Mouse (Mus musculus) neural tube, embryonic 14.5 days (tissue): ENCODE measurements around the gene Abca13. TPM values are rescaled to one million over a fixed set of nuclear protein-coding genes. Genes with fewer than 3 reads are reported as not detected.

Source experiments
- ATAC-seq: fragments of 200-750 bp; cut with Nextera tagmentation; 2 replicates; pipeline ENCODE4 v1.8.0; 2017; ENCODE audit warnings: low read depth, mild to moderate bottlenecking, moderate TSS enrichment, moderate library complexity
- H3K27ac ChIP-seq: fragments of 300-500 bp; sonication (generic); 2 replicates; pipeline ENCODE4 v1.5.1; 2014; ENCODE audit warnings: low read depth, mild to moderate bottlenecking, control low read depth, low read length, moderate library complexity, mixed read lengths
- H3K27me3 ChIP-seq: fragments of 300-500 bp; sonication (generic); 2 replicates; pipeline ENCODE4 v1.6.1; 2014; ENCODE audit warnings: low read length; ENCODE audit not compliant: control insufficient read depth, insufficient read depth
- H3K36me3 ChIP-seq: fragments of 300-500 bp; sonication (generic); 2 replicates; pipeline ENCODE4 v1.6.1; 2014; ENCODE audit warnings: low read length, mixed read lengths; ENCODE audit not compliant: control insufficient read depth, insufficient read depth
- H3K4me1 ChIP-seq: fragments of 300-500 bp; sonication (generic); 2 replicates; pipeline ENCODE4 v1.6.1; 2014; ENCODE audit warnings: low read length; ENCODE audit not compliant: control insufficient read depth, insufficient read depth
- H3K4me2 ChIP-seq: fragments of 300-500 bp; sonication (generic); 2 replicates; pipeline ENCODE4 v1.6.1; 2014; ENCODE audit warnings: mild to moderate bottlenecking, low read depth, low read length, control low read depth
- H3K4me3 ChIP-seq: fragments of 300-500 bp; sonication (generic); 2 replicates; pipeline ENCODE4 v1.5.1; 2014; ENCODE audit warnings: low read depth, low read length, control low read depth, mixed read lengths
- H3K9ac ChIP-seq: fragments of 300-500 bp; sonication (generic); replicated peaks from 2 replicates; pipeline ENCODE4 v1.6.1; 2014; ENCODE audit warnings: low read depth, mild to moderate bottlenecking, control low read depth, low read length, mixed read lengths
- H3K9me3 ChIP-seq: fragments of 300-500 bp; sonication (generic); 2 replicates; pipeline ENCODE4 v1.6.1; 2016; ENCODE audit warnings: low read length; ENCODE audit not compliant: control insufficient read depth
- WGBS: fragments of 180-500 bp; shearing (Covaris S2); extraction: QIAGEN DNeasy Blood & Tissue Kit; methylation state at CpG from one replicate; pipeline ENCODE4 v1.1.7; 2014; 5-methylcytosine and 5-hydroxymethylcytosine counted together
- polyA plus RNA-seq: library from polyadenylated mRNA; unstranded; fragments of >200 nt; fragmentation: Nextera tagmentation; extraction: Ambion mirVana; gene quantifications from 2 replicates; pipeline ENCODE4 v1.2.1, GENCODE M21; 2014

Gene Abca13
- polyA plus RNA-seq, 1 experiment from 2014 or later, result 0.01 TPM

GRCm38 (mm10) chr11:9622888-9623287, 431.1 kb downstream of the Abca13 start:
- Histone ChIP-seq H3K4me1 (no peaks in the 10 kb centered on the region), H3K36me3 (no peaks in the 10 kb centered on the region), H3K9ac (no peak overlapping the region), H3K27me3 (no peaks in the 10 kb centered on the region), H3K4me3 (no peak overlapping the region), H3K27ac (no peak overlapping the region), H3K9me3 (no peaks in the 10 kb centered on the region), H3K4me2 (no peak overlapping the region)
- ATAC-seq, result no peak
- 90% methylated on average over 2 of the region's 2 CpGs for WGBS

- H3K4me2 ChIP-seq, result no peak overlapping the region
- no peaks in the 10 kb centered on the region for H3K36me3 ChIP-seq
- WGBS, result 82% methylated on average over 1 of the region's 1 CpGs
Observed at GRCm38 (mm10) chr11:9624753-9625152, 433.0 kb downstream of the Abca13 start.

DNA sequence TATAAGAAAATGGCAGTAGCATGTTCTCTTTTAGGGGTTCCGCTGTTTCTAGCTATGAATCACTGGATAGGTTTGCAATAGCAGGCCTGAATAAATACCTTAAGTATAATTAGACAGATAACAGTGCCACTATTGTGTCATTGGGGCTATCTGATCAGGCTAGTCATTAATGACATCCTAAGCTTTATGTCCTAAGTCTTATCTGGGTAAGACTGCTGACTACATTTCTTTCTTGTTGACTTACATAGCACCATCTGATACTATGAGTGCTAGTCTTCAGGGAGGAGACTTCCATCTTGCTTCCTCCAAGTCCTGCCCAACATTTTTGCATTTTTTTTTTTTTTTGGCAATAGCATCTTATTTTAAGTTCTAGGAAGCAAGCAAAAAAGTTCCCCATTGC, 434.1 kb downstream of the Abca13 start:
- no peaks in the 10 kb centered on the region for H3K36me3 ChIP-seq
- no peaks in the 10 kb centered on the region for H3K27me3 ChIP-seq
- no peak for ATAC-seq
- H3K4me3 ChIP-seq, result no peak overlapping the region
- H3K27ac ChIP-seq, result no peak overlapping the region
- no peaks in the 10 kb centered on the region for H3K4me1 ChIP-seq
- H3K9me3 ChIP-seq, result no peaks in the 10 kb centered on the region
- no peak overlapping the region for H3K9ac ChIP-seq
- WGBS, result 97% methylated on average over 1 of the region's 1 CpGs
- no peak overlapping the region for H3K4me2 ChIP-seq

More at GRCm38 (mm10) chr11:9624753-9625152, 433.0 kb downstream of the Abca13 start:
- H3K4me1 ChIP-seq, result no peaks in the 10 kb centered on the region
- no peak for ATAC-seq
- H3K27me3 ChIP-seq, result no peaks in the 10 kb centered on the region
- no peaks in the 10 kb centered on the region for H3K9me3 ChIP-seq
- no peak overlapping the region for H3K4me3 ChIP-seq
- H3K9ac ChIP-seq, result no peak overlapping the region
- H3K27ac ChIP-seq, result no peak overlapping the region

DNA sequence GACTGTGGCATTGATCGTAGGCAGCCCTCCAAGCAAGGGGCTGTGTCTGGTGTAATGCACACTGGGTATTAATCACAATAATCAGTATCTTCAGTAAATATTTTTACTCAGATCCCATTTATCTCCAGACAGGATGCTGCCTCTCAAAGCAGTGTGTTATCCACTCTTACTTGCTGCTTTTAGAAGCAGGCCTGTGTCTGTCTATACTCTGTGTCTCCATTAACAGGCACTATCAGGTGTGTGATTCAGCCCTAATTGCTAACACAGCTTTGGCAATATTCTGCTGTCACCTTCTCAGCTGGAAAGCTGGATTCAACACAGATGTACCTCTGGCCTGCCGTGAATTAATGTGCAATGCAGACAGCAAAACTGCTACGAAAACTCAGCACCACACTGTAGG, 455.5 kb downstream of the Abca13 start:
- ATAC-seq, result no peak
- no peaks in the 10 kb centered on the region for H3K4me1 ChIP-seq
- H3K4me2 ChIP-seq, result no peak overlapping the region
- no peak overlapping the region for H3K4me3 ChIP-seq
- no peaks in the 10 kb centered on the region for H3K9me3 ChIP-seq
- H3K36me3 ChIP-seq, result no peaks in the 10 kb centered on the region
- no peaks in the 10 kb centered on the region for H3K27me3 ChIP-seq
- H3K27ac ChIP-seq, result no peak overlapping the region
- WGBS, result 87% methylated on average over 3 of the region's 3 CpGs
- no peak overlapping the region for H3K9ac ChIP-seq

DNA sequence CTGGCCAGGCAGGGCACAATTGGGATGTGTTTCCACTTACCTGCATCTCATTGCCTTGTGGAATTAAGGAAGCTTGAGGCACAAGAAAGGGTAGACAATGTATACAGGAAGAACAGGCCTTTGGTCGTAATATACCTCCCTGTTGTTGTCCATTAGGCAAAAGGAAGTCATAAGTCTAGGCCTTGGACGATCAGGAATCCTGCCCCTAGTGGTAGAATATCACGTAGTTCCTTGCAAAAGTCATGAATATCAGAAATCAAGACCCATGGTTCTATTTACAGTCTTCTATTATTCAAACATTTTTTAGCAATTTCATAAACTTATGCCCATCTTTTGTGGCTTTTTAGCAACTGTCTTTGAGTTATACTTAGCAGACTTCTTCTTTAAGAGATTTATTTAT, 456.2 kb downstream of the Abca13 start:
- no peaks in the 10 kb centered on the region for H3K4me1 ChIP-seq
- no peak overlapping the region for H3K4me2 ChIP-seq
- no peak for ATAC-seq
- H3K36me3 ChIP-seq, result no peaks in the 10 kb centered on the region
- no peak overlapping the region for H3K4me3 ChIP-seq
- 69% methylated on average over 3 of the region's 3 CpGs for WGBS
- no peaks in the 10 kb centered on the region for H3K9me3 ChIP-seq
- no peak overlapping the region for H3K27ac ChIP-seq
- H3K9ac ChIP-seq, result no peak overlapping the region
- no peaks in the 10 kb centered on the region for H3K27me3 ChIP-seq

GRCm38 (mm10) chr11:9666648-9667255, 475.0 kb downstream of the Abca13 start:
- H3K4me1 ChIP-seq, result no peaks in the 10 kb centered on the region
- no peak overlapping the region for H3K9ac ChIP-seq
- 86% methylated on average over 3 of the region's 3 CpGs for WGBS
- no peak overlapping the region for H3K4me3 ChIP-seq
- H3K27ac ChIP-seq, result no peak overlapping the region
- H3K9me3 ChIP-seq, result no peaks in the 10 kb centered on the region
- no peaks in the 10 kb centered on the region for H3K27me3 ChIP-seq
- no peaks in the 10 kb centered on the region for H3K36me3 ChIP-seq
- no peak overlapping the region for H3K4me2 ChIP-seq
- no peak for ATAC-seq

- 71% methylated on average over 1 of the region's 1 CpGs for WGBS
- no peak overlapping the region for H3K27ac ChIP-seq
- no peak for ATAC-seq
- H3K9ac ChIP-seq, result no peak overlapping the region
- no peaks in the 10 kb centered on the region for H3K4me1 ChIP-seq
- H3K9me3 ChIP-seq, result no peaks in the 10 kb centered on the region
- H3K4me2 ChIP-seq, result no peak overlapping the region
- no peak overlapping the region for H3K4me3 ChIP-seq
- no peaks in the 10 kb centered on the region for H3K27me3 ChIP-seq
- no peaks in the 10 kb centered on the region for H3K36me3 ChIP-seq
Observed at GRCm38 (mm10) chr11:9669430-9669829, 477.7 kb downstream of the Abca13 start.

- H3K9ac ChIP-seq, result no peak overlapping the region
- no peak overlapping the region for H3K4me2 ChIP-seq
- no peak overlapping the region for H3K4me3 ChIP-seq
- no peak for ATAC-seq
- 96% methylated on average over 2 of the region's 2 CpGs for WGBS
- no peaks in the 10 kb centered on the region for H3K9me3 ChIP-seq
- no peaks in the 10 kb centered on the region for H3K27me3 ChIP-seq
- H3K27ac ChIP-seq, result no peak overlapping the region
- H3K36me3 ChIP-seq, result no peaks in the 10 kb centered on the region
- H3K4me1 ChIP-seq, result no peaks in the 10 kb centered on the region
Observed at GRCm38 (mm10) chr11:9684952-9685351, 493.2 kb downstream of the Abca13 start.

DNA sequence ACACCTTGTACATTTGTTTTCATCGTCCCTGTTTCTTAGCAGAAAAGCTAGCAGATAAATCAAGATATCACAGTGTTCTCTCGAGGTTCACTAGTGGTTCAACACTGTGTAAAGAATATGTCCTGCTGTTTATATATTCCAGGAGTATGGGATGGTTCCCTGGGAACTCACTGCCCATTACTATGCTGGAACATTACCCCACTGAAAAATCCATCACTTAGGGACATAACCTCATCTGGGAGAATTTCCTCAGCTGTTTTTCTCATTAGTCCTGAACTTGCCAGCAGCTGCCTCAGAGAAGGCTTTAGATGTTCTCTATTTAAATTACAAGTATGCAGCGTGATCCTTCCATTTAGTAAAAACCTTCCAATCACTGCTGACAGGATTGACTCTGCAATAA, 513.4 kb downstream of the Abca13 start:
- H3K27me3 ChIP-seq, result no peaks in the 10 kb centered on the region
- no peaks in the 10 kb centered on the region for H3K36me3 ChIP-seq
- H3K9me3 ChIP-seq, result no peaks in the 10 kb centered on the region
- no peak overlapping the region for H3K4me3 ChIP-seq
- H3K27ac ChIP-seq, result no peak overlapping the region
- ATAC-seq, result no peak; the same call in 1 of the 2 replicates
- H3K4me1 ChIP-seq, result no peaks in the 10 kb centered on the region
- 51% methylated on average over 3 of the region's 3 CpGs for WGBS
- no peak overlapping the region for H3K9ac ChIP-seq
- no peak overlapping the region for H3K4me2 ChIP-seq
